Comparison of ENCODE assay signal across 12 mouse cellular contexts in genomic region chr14:79158219-79158521, GRCm38 (mm10).
DNase-seq lines count a peak whose midpoint lies in the region; ATAC-seq and TF ChIP-seq lines count a peak whose summit lies in the region.
"Had no signal": no experiment of that assay in that cellular context is flagged by ENCODE, and none has a peak within 500 bp of the region (broad histone marks: within the 10 kb centered on the region; RNA-seq: fewer than 3 reads in every experiment).

No protein-coding gene starts in this region.

- intact Hi-C loops in gastrocnemius, adult 2 months (cut with DNase I) = no loop called here

- WGBS in intestine, embryonic 15.5 days = 67% methylated on average over 12 of the region's 12 CpGs
- WGBS in intestine, postnatal 0 days = 72% methylated on average over 12 of the region's 12 CpGs
- 70% methylated on average over 12 of the region's 12 CpGs for WGBS in intestine, embryonic 16.5 days

- H3K4me1 ChIP-seq in intestine, embryonic 15.5 days (replicated peaks) = peaks cover 15% of the 10 kb centered on the region
- H3K4me1 ChIP-seq in intestine, postnatal 0 days (replicated peaks; ENCODE audit: control insufficient read depth, insufficient read depth, low read length) = no peaks in the 10 kb centered on the region
- 0 out of 2 replicates have a peak, but pooled peaks cover 3% of the 10 kb centered on the region for H3K4me1 ChIP-seq in intestine, embryonic 16.5 days (ENCODE audit: control insufficient read depth, insufficient read depth, low read length)

- no peak overlapping the region for H3K4me2 ChIP-seq in intestine, embryonic 15.5 days (replicated peaks)
- H3K4me2 ChIP-seq in intestine, postnatal 0 days (replicated peaks; ENCODE audit: low read depth) = no peak overlapping the region
- H3K4me2 ChIP-seq in intestine, embryonic 16.5 days (ENCODE audit: low read depth, low read length) = no peak overlapping the region
- H3K4me2 ChIP-seq: liver, embryonic 11.5 days had no signal

- no peaks in the 10 kb centered on the region for H3K27me3 ChIP-seq in intestine, embryonic 15.5 days (replicated peaks)
- no peaks in the 10 kb centered on the region for H3K27me3 ChIP-seq in intestine, postnatal 0 days (replicated peaks; ENCODE audit: control insufficient read depth, insufficient read depth, low read length)
- H3K27me3 ChIP-seq in intestine, embryonic 16.5 days (replicated peaks; ENCODE audit: control insufficient read depth, insufficient read depth, low read length) = no peaks in the 10 kb centered on the region
- H3K27me3 ChIP-seq: CH12.LX had no signal

- no peaks in the 10 kb centered on the region for H3K9me3 ChIP-seq in intestine, embryonic 15.5 days
- H3K9me3 ChIP-seq in intestine, postnatal 0 days (ENCODE audit: control insufficient read depth) = no peaks in the 10 kb centered on the region
- H3K9me3 ChIP-seq in intestine, embryonic 16.5 days (ENCODE audit: control insufficient read depth, low read length) = no peaks in the 10 kb centered on the region

- H3K9ac ChIP-seq in intestine, embryonic 15.5 days = no peak overlapping the region
- no peak overlapping the region for H3K9ac ChIP-seq in intestine, postnatal 0 days (ENCODE audit: low read depth, low read length)
- no peak overlapping the region for H3K9ac ChIP-seq in intestine, embryonic 16.5 days (ENCODE audit: low read depth, low read length)

- peak overlapping the region; percentile 81 for H3K27ac ChIP-seq in gastrocnemius, adult 2 months
- H3K27ac ChIP-seq in intestine, embryonic 15.5 days = no peak overlapping the region
- H3K27ac ChIP-seq in intestine, postnatal 0 days (ENCODE audit: low read depth, low read length) = no peak overlapping the region
- peak overlapping the region; percentile 49; the same call in 1 of the 2 replicates for H3K27ac ChIP-seq in intestine, embryonic 16.5 days (ENCODE audit: low read length)

- peak; percentile 22; the same call in 1 of the 2 replicates for ATAC-seq in intestine, embryonic 15.5 days
- ATAC-seq in intestine, postnatal 0 days = no peak
- ATAC-seq in intestine, embryonic 16.5 days = no peak

- no peak for TF ChIP-seq CTCF in gastrocnemius, adult 2 months (IDR thresholded peaks at IDR 0.05)
- no peak for TF ChIP-seq CTCF in intestine, postnatal 0 days (IDR thresholded peaks at IDR 0.05; ENCODE audit: low read depth)

- H3K36me3 ChIP-seq in intestine, embryonic 15.5 days = no peaks in the 10 kb centered on the region
- H3K36me3 ChIP-seq in intestine, postnatal 0 days (ENCODE audit: control insufficient read depth, insufficient read depth) = peaks cover 34% of the 10 kb centered on the region
- H3K36me3 ChIP-seq in intestine, embryonic 16.5 days (ENCODE audit: control insufficient read depth, insufficient read depth, low read length) = no peaks in the 10 kb centered on the region

- H3K4me3 ChIP-seq in gastrocnemius, adult 2 months = peak overlapping the region; percentile 25; the same call in 1 of the 2 replicates
- no peak overlapping the region for H3K4me3 ChIP-seq in intestine, embryonic 15.5 days (replicated peaks)
- no peak overlapping the region for H3K4me3 ChIP-seq in intestine, postnatal 0 days (ENCODE audit: low read depth, low read length)
- no peak overlapping the region for H3K4me3 ChIP-seq in intestine, embryonic 16.5 days (ENCODE audit: low read length)
- H3K4me3 ChIP-seq: myocyte had no signal

- DNase-seq in gastrocnemius, adult 2 months = no peak
- no peak for DNase-seq in gastrocnemius, adult 8-10 months (ENCODE audit: low spot score in 2 of 2)
- peak; percentile 24 for DNase-seq in brain, adult 2 months (ENCODE audit: low read depth, low spot score)
- DNase-seq in thymus, postnatal 4 days = no peak
- DNase-seq in Muller cell, postnatal 12 days (ENCODE audit: inconsistent ontology term) = no peak
- DNase-seq: thymus, adult 2 months had no signal

Comparison
In these comparisons a context has a peak if more than half of its experiments do, and no peak if none do; other contexts are left out.
1. H3K27ac ChIP-seq: peak in gastrocnemius, adult 2 months (single experiment) and intestine, embryonic 16.5 days (single experiment); none in intestine, embryonic 15.5 days (single experiment) and intestine, postnatal 0 days (single experiment).